Mouse (Mus musculus) CD4-positive, CD25-positive, alpha-beta regulatory T cell, adult 2 months (primary cell): ENCODE measurements around the gene Phyh.
"Not testable (repeated sequence)": the region's sequence is repeated elsewhere in the genome, so short reads cannot be mapped to it uniquely, and the experiment has no call there.

Experiments
- DNase-seq: peaks from one replicate; pipeline ENCODE4 v3.0.0-alpha.2; 2012; ENCODE audit warnings: low read depth, low spot score

Phyh gene

GRCm38 (mm10) chr2:4917326-4918021, 1.3 kb upstream of the Phyh start:
- DNase-seq = peak; percentile 86

GRCm38 (mm10) chr2:4921019-4921418, 2.2 kb downstream of the Phyh start:
- DNase-seq = no peak

GRCm38 (mm10) chr2:4922476-4923164, 3.8 kb downstream of the Phyh start:
- DNase-seq = no peak

- no peak for DNase-seq
Measured at GRCm38 (mm10) chr2:4927391-4927790, 8.6 kb downstream of the Phyh start.

DNA sequence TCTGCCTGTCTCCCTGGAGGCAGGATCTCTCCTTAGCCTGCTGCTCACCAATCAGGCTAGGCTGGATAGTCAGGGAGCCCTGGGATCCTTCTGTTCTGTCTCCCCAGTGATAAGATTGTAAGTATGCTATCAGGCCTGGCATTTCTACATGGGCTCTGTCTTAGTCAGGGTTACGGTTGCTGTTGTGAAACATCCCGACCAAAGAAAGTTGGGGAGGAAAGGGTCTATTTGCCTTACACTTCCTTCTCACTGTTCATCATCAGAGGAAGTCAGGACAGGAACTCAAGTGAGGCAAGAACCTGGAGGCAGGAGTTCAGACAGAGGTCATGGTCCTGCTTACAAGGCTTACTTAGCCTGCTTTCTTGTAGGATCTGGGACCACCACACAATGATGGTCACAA, 10.4 kb downstream of the Phyh start:
- DNase-seq = no peak

DNA sequence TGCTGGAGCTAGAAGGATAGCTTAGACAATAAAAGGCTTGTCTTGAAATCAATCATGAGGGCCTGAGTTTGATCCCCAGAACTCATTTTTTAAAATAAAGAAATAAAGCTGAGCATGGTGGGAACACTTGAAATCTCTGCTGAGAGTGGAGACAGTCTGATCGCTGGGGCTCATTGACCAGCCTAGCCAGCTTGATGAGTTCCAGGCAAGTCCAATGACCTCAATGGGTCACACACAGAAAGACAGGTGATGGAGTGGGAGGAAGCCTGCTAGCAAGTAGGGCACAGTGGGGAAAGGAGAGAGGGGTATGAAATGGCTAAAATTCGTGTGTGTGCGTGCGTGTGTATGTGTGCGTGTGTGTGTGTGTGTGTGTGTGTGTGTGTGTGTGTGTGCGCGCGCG, 15.7 kb downstream of the Phyh start:
- DNase-seq = no peak

DNA sequence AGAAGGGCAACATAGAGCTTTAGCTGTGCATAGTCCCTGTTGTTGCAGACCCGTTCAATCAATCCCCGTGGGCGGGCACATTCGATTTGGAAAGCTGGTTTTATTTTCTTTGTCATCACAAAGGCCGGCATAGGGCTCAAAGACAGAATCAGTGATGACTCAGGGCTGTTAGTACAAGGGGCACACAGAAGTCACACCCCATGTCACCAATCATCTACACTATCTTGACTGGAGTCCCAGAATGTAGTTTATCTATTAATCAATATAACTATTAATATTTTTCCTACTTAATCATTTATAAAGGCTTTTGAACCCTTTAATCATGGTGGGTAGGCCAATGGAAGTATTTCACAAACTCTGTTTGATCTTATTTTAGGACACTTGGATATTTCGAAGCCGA, 19.1 kb downstream of the Phyh start:
- no peak for DNase-seq

DNA sequence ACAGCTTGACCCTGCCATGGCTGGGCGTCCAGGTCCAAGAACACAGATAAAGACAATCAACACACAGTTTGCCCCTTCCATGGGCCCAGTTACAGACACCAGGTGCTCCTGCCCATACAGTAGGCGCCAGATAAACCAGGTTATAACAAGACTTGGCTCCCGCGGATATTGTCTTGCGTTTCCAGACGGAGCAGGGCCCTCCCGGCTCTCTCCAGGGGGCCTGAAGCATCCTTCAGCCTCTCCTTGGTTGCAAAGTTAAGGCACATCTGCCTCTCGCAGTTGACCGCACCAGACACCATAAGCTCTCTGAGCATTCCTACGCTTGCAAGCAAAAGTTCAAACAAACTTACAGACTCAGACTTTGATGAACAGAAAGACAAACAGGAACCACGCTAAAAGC, 22.0 kb downstream of the Phyh start:
- DNase-seq = no peak

GRCm38 (mm10) chr2:4949691-4950090, 30.9 kb downstream of the Phyh start:
- DNase-seq = not testable (repeated sequence)

- no peak for DNase-seq
Measured at GRCm38 (mm10) chr2:4950986-4951385, 32.2 kb downstream of the Phyh start.

DNA sequence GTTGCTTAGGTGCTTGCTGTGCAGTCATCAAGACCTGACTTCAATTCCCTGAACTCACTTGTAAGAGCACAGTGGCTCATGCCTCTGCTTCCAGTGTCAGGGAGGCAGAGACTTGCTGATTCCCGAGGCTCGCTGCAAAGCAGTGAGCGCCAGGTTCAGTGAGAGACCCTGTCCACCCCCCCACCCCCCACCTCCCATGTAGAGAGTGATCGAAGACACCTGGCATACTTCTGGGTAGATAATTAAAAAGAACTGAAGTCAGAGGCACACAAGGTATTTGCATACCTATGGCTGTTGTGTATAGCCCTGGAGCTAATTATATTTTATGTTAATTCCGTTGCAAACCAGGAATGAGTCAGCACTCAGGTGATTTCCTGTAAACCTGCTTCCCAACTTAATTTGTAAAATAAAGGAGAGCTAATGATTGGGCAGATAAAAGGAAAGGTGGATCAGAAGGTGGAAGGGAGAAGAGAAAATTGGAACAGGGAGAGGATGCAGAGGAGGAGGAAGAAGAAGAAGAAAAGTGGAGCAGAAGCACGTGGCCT, 35.5 kb downstream of the Phyh start:
- DNase-seq = no peak

- no peak for DNase-seq
Measured at GRCm38 (mm10) chr2:4958039-4958438, 39.2 kb downstream of the Phyh start.

DNA sequence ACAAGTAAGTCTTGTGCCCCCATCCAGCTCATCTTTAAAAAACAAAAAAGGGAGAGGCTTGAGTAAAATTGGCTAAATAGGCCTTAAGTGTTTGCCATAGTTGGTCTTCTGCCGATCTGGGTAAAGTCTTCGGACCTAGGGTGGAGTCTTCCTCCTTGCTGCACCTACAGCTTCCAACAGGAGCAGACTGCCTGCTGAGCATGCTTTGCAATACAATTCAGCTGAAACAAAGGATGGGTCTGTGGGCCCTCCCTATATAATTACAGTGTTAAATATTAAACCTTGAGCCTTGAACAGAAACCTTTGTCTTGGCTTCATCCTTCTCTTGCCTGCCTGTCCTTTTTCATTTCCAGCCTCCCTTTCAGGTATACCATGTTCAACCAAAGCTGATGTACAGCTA, 49.0 kb downstream of the Phyh start:
- no peak for DNase-seq

- DNase-seq = no peak
Measured at GRCm38 (mm10) chr2:4969083-4969482, 50.3 kb downstream of the Phyh start.

DNA sequence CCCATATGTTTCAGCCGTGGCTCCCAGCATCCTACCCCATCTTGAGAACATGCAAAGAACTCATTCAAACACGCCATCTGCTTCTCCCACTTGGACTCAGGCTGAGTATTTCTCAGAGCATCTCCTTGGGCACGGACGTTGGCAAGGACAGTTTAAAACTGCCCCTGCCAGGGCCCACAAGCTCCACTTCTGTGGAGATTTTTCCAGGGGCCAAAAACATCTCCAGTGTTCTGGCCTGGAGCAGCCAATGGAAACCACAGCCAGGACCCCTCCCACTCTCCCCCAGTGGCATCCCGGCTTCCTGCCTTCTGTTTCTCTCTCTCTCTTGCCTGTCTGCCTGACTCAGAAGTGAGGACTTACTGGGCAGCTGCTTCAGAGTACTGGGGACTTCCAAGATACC, 57.0 kb downstream of the Phyh start, which contains the start of gene Ucma:
Gene Ucma (plus strand): TSS at position 316 of the 400 bp plus-strand sequence.
- no peak for DNase-seq

DNA sequence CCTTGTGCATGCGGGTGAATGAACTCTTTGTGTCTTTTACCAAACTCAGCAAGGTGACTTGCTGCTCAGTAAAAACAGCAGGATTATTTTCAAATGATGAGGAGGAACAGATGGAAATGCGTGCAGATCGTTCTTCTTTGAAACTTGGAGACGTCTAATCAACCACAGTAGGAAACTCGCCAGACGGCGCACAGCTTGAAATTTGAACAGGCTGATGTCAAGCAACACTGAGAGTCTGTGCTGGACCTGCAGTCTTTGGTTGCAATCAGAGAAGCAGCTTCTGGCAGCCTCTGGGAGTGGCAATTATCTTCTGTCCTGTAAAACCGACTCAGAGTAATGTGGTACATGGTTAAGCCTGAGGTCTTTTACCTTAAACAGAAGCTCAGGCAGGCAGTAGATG, 59.3 kb downstream of the Phyh start:
- no peak for DNase-seq

DNA sequence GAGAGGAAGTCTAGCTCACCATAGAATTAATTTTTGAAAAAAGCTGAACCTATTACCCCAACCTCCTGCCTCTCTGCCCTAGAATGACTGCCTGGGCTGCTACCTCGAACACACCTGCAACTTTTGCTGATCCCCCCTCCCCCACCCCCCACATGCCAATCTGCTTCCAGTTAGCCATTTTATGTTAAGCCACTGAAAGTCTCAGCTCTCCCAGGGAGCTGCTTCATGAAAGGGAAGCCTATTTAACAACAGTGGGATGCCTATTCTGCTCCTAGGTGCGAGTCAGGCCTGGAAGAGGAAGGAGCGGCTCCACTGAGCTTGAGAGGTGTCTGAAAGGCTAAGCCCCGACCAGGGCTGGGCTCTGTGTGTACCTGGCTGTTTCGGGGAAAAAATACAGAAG, 65.2 kb downstream of the Phyh start:
- DNase-seq = no peak

- no peak for DNase-seq
Measured at GRCm38 (mm10) chr2:4985000-4985399, 66.2 kb downstream of the Phyh start.

- no peak for DNase-seq
Measured at GRCm38 (mm10) chr2:4986798-4987197, 68.0 kb downstream of the Phyh start.

- DNase-seq = no peak
Measured at GRCm38 (mm10) chr2:4987388-4988180, 68.8 kb downstream of the Phyh start.
